ENCODE assay signal across 21 mouse cellular contexts in the genomic region with DNA sequence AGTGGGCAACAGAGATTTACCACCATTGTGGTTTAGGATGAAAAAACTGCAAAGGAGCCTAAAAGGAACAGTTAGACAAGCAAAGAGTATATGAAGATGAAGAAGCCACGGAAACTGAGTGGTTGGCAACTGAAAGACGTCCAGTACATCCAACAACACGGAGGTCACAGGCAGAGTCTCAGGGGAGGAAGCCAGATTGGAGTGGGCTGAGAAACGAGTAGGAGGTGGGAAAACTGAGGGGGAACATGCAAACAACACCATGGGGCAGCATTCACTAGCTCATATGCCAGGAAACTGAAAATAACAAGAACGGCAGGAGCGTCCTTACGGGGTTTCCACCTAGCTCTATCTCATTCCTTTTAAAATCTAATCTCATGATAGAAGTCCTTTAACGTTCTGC.
DNase-seq lines count a peak whose midpoint lies in the region; ATAC-seq lines count a peak whose summit lies in the region.
"Had no signal": no experiment of that assay in that cellular context is flagged by ENCODE, and none has a peak within 500 bp of the region (broad histone marks: within the 10 kb centered on the region; RNA-seq: fewer than 3 reads in every experiment).

No protein-coding gene starts in this region.

- no peaks in the 10 kb centered on the region for H3K36me3 ChIP-seq in midbrain, embryonic 11.5 days (ENCODE audit: control insufficient read depth, insufficient read depth, low read length)
- H3K36me3 ChIP-seq in midbrain, embryonic 15.5 days (replicated peaks): no peaks in the 10 kb centered on the region
- H3K36me3 ChIP-seq: embryonic facial prominence, embryonic 15.5 days; forebrain, embryonic 10.5 days; heart, embryonic 12.5 days; hindbrain, embryonic 10.5 days had no signal

- no peak overlapping the region for H3K9ac ChIP-seq in midbrain, embryonic 11.5 days (ENCODE audit: low read length)
- H3K9ac ChIP-seq in midbrain, embryonic 15.5 days: no peak overlapping the region
- H3K9ac ChIP-seq: embryonic facial prominence, embryonic 15.5 days; heart, embryonic 12.5 days; hindbrain, embryonic 14.5 days had no signal

- no peak overlapping the region for H3K4me3 ChIP-seq in midbrain, embryonic 11.5 days (ENCODE audit: low read depth, low read length)
- H3K4me3 ChIP-seq in midbrain, embryonic 15.5 days: no peak overlapping the region
- H3K4me3 ChIP-seq: embryonic facial prominence, embryonic 15.5 days; erythroblast, embryonic 14.5 days; forebrain, embryonic 10.5 days; gastrocnemius, adult 2 months; heart, embryonic 12.5 days; hindbrain, embryonic 10.5 days had no signal

- ATAC-seq in midbrain, embryonic 11.5 days (ENCODE audit: low FRiP score): no peak
- no peak for ATAC-seq in midbrain, embryonic 15.5 days (replicated peaks)
- ATAC-seq: forebrain, embryonic 14.5 days had no signal

- no peak overlapping the region for H3K27ac ChIP-seq in midbrain, embryonic 11.5 days (ENCODE audit: low read depth, low read length)
- no peak overlapping the region for H3K27ac ChIP-seq in midbrain, embryonic 15.5 days
- H3K27ac ChIP-seq: embryonic facial prominence, embryonic 15.5 days; forebrain, embryonic 10.5 days; gastrocnemius, adult 2 months; hindbrain, embryonic 10.5 days; hindbrain, embryonic 14.5 days had no signal

- no peak overlapping the region for H3K4me2 ChIP-seq in midbrain, embryonic 11.5 days
- H3K4me2 ChIP-seq in midbrain, embryonic 15.5 days: no peak overlapping the region
- H3K4me2 ChIP-seq: embryonic facial prominence, embryonic 15.5 days; heart, embryonic 12.5 days; hindbrain, embryonic 14.5 days had no signal

- H3K9me3 ChIP-seq in midbrain, embryonic 11.5 days (ENCODE audit: control insufficient read depth, low read length): no peaks in the 10 kb centered on the region
- no peaks in the 10 kb centered on the region for H3K9me3 ChIP-seq in midbrain, embryonic 15.5 days
- H3K9me3 ChIP-seq: embryonic facial prominence, embryonic 15.5 days; forebrain, embryonic 10.5 days; hindbrain, embryonic 10.5 days had no signal

- no peaks in the 10 kb centered on the region for H3K4me1 ChIP-seq in midbrain, embryonic 11.5 days (ENCODE audit: control insufficient read depth, insufficient read depth, low read length)
- H3K4me1 ChIP-seq in midbrain, embryonic 15.5 days: no peaks in the 10 kb centered on the region
- H3K4me1 ChIP-seq: embryonic facial prominence, embryonic 15.5 days; forebrain, embryonic 10.5 days; hindbrain, embryonic 10.5 days had no signal

- DNase-seq in layer of hippocampus, adult 9-11 months: peak; percentile 21
- DNase-seq in layer of hippocampus, postnatal 25 days (ENCODE audit: extremely low spot score in 1 of 2, low spot score in 1 of 2): no peak
- peak; percentile 54 for DNase-seq in midbrain, embryonic 11.5 days (ENCODE audit: low spot score, missing footprints)
- DNase-seq in left cerebral cortex, postnatal 36 days (ENCODE audit: low spot score in 2 of 2): peak; percentile 47
- DNase-seq in right cerebral cortex, postnatal 36 days (ENCODE audit: low spot score in 2 of 2): peak; percentile 20 to 33
- DNase-seq in ovary, postnatal 14 days (ENCODE audit: low spot score): no peak
- DNase-seq: adrenal gland, adult 8-10 months; adrenal gland, postnatal 36 days; cerebellum, adult 11 months; cerebellum, adult 8-10 months; embryo, embryonic 11 days; gastrocnemius, adult 2 months; gastrocnemius, postnatal 25 days had no signal

- H3K27me3 ChIP-seq in midbrain, embryonic 11.5 days (ENCODE audit: control insufficient read depth, insufficient read depth, low read length): no peaks in the 10 kb centered on the region
- H3K27me3 ChIP-seq in midbrain, embryonic 15.5 days (replicated peaks): 0 out of 2 replicates have a peak, but pooled peaks cover 2% of the 10 kb centered on the region
- H3K27me3 ChIP-seq: embryonic facial prominence, embryonic 15.5 days; heart, embryonic 12.5 days had no signal

- WGBS in midbrain, embryonic 11.5 days: 85% methylated on average over 8 of the region's 8 CpGs
- 83% methylated on average over 8 of the region's 8 CpGs for WGBS in midbrain, embryonic 15.5 days

- intact Hi-C loops in left cerebral cortex, postnatal 36 days (cut with DNase I): no loop called here

Comparison
In these comparisons a context has a peak if more than half of its experiments do, and no peak if none do; other contexts are left out.
1. DNase-seq: peak in layer of hippocampus, adult 9-11 months (single experiment), midbrain, embryonic 11.5 days (single experiment), left cerebral cortex, postnatal 36 days (2 of 2) and right cerebral cortex, postnatal 36 days (2 of 2); none in layer of hippocampus, postnatal 25 days (0 of 2) and ovary, postnatal 14 days (single experiment).